16 mouse cellular contexts compared by ENCODE assay signal in genomic region chr4:134515614-134516013, GRCm38 (mm10). TPM values are rescaled to one million over a fixed set of nuclear protein-coding genes. Genes with fewer than 3 reads are reported as not detected.
DNase-seq lines count a peak whose midpoint lies in the region; ATAC-seq and TF ChIP-seq lines count a peak whose summit lies in the region.
"Had no signal": no experiment of that assay in that cellular context is flagged by ENCODE, and none has a peak within 500 bp of the region (broad histone marks: within the 10 kb centered on the region; RNA-seq: fewer than 3 reads in every experiment).

No protein-coding gene starts in this region.

- in situ Hi-C loops in CH12.LX (cut with MboI; ENCODE audit: low pct_ligation_motif_present, low pct_unique_long_range_greater_than_20kb, low sequenced_read_pairs), result no loop called here

- no peaks in the 10 kb centered on the region for H3K9me3 ChIP-seq in embryonic facial prominence, embryonic 14.5 days (ENCODE audit: control insufficient read depth, low read length)
- H3K9me3 ChIP-seq in embryonic facial prominence, embryonic 10.5 days, result no peaks in the 10 kb centered on the region
- H3K9me3 ChIP-seq in heart, embryonic 16.5 days (replicated peaks; ENCODE audit: control insufficient read depth, low read length), result no peaks in the 10 kb centered on the region
- H3K9me3 ChIP-seq in CH12.LX (replicated peaks; ENCODE audit: low read length), result no peaks in the 10 kb centered on the region
- H3K9me3 ChIP-seq in lung, embryonic 16.5 days (ENCODE audit: control insufficient read depth, low read length), result no peaks in the 10 kb centered on the region
- H3K9me3 ChIP-seq: limb, embryonic 12.5 days had no signal

- peaks cover 37% of the 10 kb centered on the region for H3K79me2 ChIP-seq in CH12.LX (replicated peaks; ENCODE audit: control insufficient read depth, extremely low read depth, insufficient read depth, poor library complexity, severe bottlenecking)

- H3K27ac ChIP-seq in embryonic facial prominence, embryonic 14.5 days (replicated peaks; ENCODE audit: low read depth, low read length), result no peak overlapping the region
- H3K27ac ChIP-seq in embryonic facial prominence, embryonic 10.5 days (replicated peaks), result no peak overlapping the region
- H3K27ac ChIP-seq in heart, embryonic 16.5 days (ENCODE audit: low read length), result peak overlapping the region; percentile 97
- H3K27ac ChIP-seq in CH12.LX (ENCODE audit: insufficient read depth, low read depth), result no peak overlapping the region
- peak overlapping the region; percentile 45; the same call in 1 of the 2 replicates for H3K27ac ChIP-seq in lung, embryonic 16.5 days (ENCODE audit: low read length)
- H3K27ac ChIP-seq: limb, embryonic 12.5 days had no signal

- H3K27me3 ChIP-seq in embryonic facial prominence, embryonic 14.5 days (replicated peaks; ENCODE audit: control insufficient read depth, insufficient read depth, low read length), result no peaks in the 10 kb centered on the region
- no peaks in the 10 kb centered on the region for H3K27me3 ChIP-seq in embryonic facial prominence, embryonic 10.5 days (replicated peaks; ENCODE audit: low read depth, poor library complexity, severe bottlenecking)
- no peaks in the 10 kb centered on the region for H3K27me3 ChIP-seq in heart, embryonic 16.5 days (ENCODE audit: control insufficient read depth, insufficient read depth, low read length)
- H3K27me3 ChIP-seq in CH12.LX (replicated peaks), result no peaks in the 10 kb centered on the region
- no peaks in the 10 kb centered on the region for H3K27me3 ChIP-seq in lung, embryonic 16.5 days (ENCODE audit: control insufficient read depth, insufficient read depth, low read depth, low read length)
- H3K27me3 ChIP-seq: limb, embryonic 12.5 days had no signal

- DNase-seq in embryonic facial prominence, embryonic 14.5 days (ENCODE audit: low spot score), result no peak
- no peak for DNase-seq in embryonic facial prominence, embryonic 10.5 days (ENCODE audit: low spot score)
- no peak for DNase-seq in heart, adult 11 months
- DNase-seq in CH12.LX (ENCODE audit: extremely low read depth), result no peak
- no peak for DNase-seq in frontal cortex, postnatal 10 days (ENCODE audit: low spot score in 2 of 2)
- no peak for DNase-seq in retina, postnatal 1 day
- DNase-seq: adrenal gland, adult 8-10 months; cerebellum, adult 8-10 months; gastrocnemius, postnatal 10 days; midbrain, embryonic 14.5 days; thymus, postnatal 4 days had no signal

- ATAC-seq in embryonic facial prominence, embryonic 14.5 days (ENCODE audit: low read depth), result no peak
- no peak for ATAC-seq in heart, embryonic 16.5 days (replicated peaks; ENCODE audit: extremely low read depth, insufficient read depth, low FRiP score)
- ATAC-seq in lung, embryonic 16.5 days (ENCODE audit: low read depth), result no peak
- ATAC-seq: forebrain, embryonic 14.5 days; intestine, embryonic 16.5 days had no signal

- no peak for TF ChIP-seq EP300 in CH12.LX (IDR thresholded peaks at IDR 0.05; ENCODE audit: low read length)

- no peak for TF ChIP-seq CTCF in CH12.LX (conservative IDR thresholded peaks at IDR 0.05 in 1 of 2, IDR thresholded peaks at IDR 0.05 in 1 of 2; ENCODE audit: low read depth in 2 of 2, low read length in 2 of 2)

- no peak overlapping the region for H3K4me2 ChIP-seq in embryonic facial prominence, embryonic 14.5 days (ENCODE audit: low read depth, low read length)
- H3K4me2 ChIP-seq in heart, embryonic 16.5 days (ENCODE audit: low read depth, low read length), result no peak overlapping the region
- H3K4me2 ChIP-seq in CH12.LX (ENCODE audit: insufficient read depth, low read depth, poor library complexity, severe bottlenecking), result no peak overlapping the region
- H3K4me2 ChIP-seq in lung, embryonic 16.5 days (ENCODE audit: low read depth, low read length), result no peak overlapping the region
- H3K4me2 ChIP-seq: limb, embryonic 12.5 days had no signal

- H3K4me3 ChIP-seq in embryonic facial prominence, embryonic 14.5 days (ENCODE audit: low read depth, low read length), result no peak overlapping the region
- no peak overlapping the region for H3K4me3 ChIP-seq in embryonic facial prominence, embryonic 10.5 days
- no peak overlapping the region for H3K4me3 ChIP-seq in heart, embryonic 16.5 days (ENCODE audit: low read length)
- H3K4me3 ChIP-seq in CH12.LX (replicated peaks in 1 of 3; ENCODE audit: low read depth in 2 of 3, low read length in 2 of 3, poor library complexity in 1 of 3), result no peak overlapping the region
- H3K4me3 ChIP-seq in lung, embryonic 16.5 days (ENCODE audit: low read length), result no peak overlapping the region
- H3K4me3 ChIP-seq: limb, embryonic 12.5 days had no signal

- peaks cover 3% of the 10 kb centered on the region; the same call in 1 of the 2 replicates for H3K4me1 ChIP-seq in embryonic facial prominence, embryonic 14.5 days (ENCODE audit: control insufficient read depth, insufficient read depth, low read length)
- peaks cover 38% of the 10 kb centered on the region for H3K4me1 ChIP-seq in embryonic facial prominence, embryonic 10.5 days
- peaks cover 45% of the 10 kb centered on the region for H3K4me1 ChIP-seq in heart, embryonic 16.5 days (ENCODE audit: control insufficient read depth, insufficient read depth, low read length)
- H3K4me1 ChIP-seq in CH12.LX (ENCODE audit: control insufficient read depth in 1 of 2, insufficient read depth in 2 of 2), result peaks cover 4 to 22% of the 10 kb centered on the region in 2 experiments; a peak in 3 of 4 replicates
- H3K4me1 ChIP-seq in lung, embryonic 16.5 days (replicated peaks; ENCODE audit: control insufficient read depth, insufficient read depth, low read length), result peaks cover 27% of the 10 kb centered on the region

- TF ChIP-seq POLR2A in CH12.LX (IDR thresholded peaks at IDR 0.05; ENCODE audit: low read depth, low read length), result no peak

- 74% methylated on average over 7 of the region's 7 CpGs for WGBS in embryonic facial prominence, embryonic 14.5 days
- WGBS in embryonic facial prominence, embryonic 10.5 days, result 77% methylated on average over 7 of the region's 7 CpGs
- WGBS in heart, embryonic 16.5 days, result 39% methylated on average over 7 of the region's 7 CpGs
- WGBS in lung, embryonic 16.5 days, result 42% methylated on average over 7 of the region's 7 CpGs

- H3K36me3 ChIP-seq in embryonic facial prominence, embryonic 14.5 days (ENCODE audit: control insufficient read depth, insufficient read depth, low read length), result no peaks in the 10 kb centered on the region
- peaks cover 44% of the 10 kb centered on the region for H3K36me3 ChIP-seq in embryonic facial prominence, embryonic 10.5 days (replicated peaks)
- H3K36me3 ChIP-seq in heart, embryonic 16.5 days (ENCODE audit: control insufficient read depth, insufficient read depth), result no peaks in the 10 kb centered on the region
- H3K36me3 ChIP-seq in CH12.LX (replicated peaks in 1 of 2; ENCODE audit: control insufficient read depth in 1 of 2, insufficient read depth in 1 of 2, low read length in 1 of 2), result peaks cover 0 to 40% of the 10 kb centered on the region in 2 experiments
- H3K36me3 ChIP-seq in lung, embryonic 16.5 days (ENCODE audit: control insufficient read depth, insufficient read depth, low read length), result no peaks in the 10 kb centered on the region; the same call in 1 of the 2 replicates

- dilution Hi-C loops in CH12.LX (cut with MboI; ENCODE audit: extremely low pct_ligation_motif_present, extremely low pct_unique_long_range_greater_than_20kb, low sequenced_read_pairs), result no loop called here

- no peak for TF ChIP-seq RAD21 in CH12.LX (IDR thresholded peaks at IDR 0.05; ENCODE audit: low read depth, low read length)

- H3K9ac ChIP-seq in embryonic facial prominence, embryonic 14.5 days (ENCODE audit: low read depth, low read length), result 0 out of 2 replicates have a peak overlapping the region, but pooled peaks have one; percentile 25
- H3K9ac ChIP-seq in heart, embryonic 16.5 days (ENCODE audit: low read length), result 0 out of 2 replicates have a peak overlapping the region, but pooled peaks have one; percentile 14
- H3K9ac ChIP-seq in CH12.LX (ENCODE audit: insufficient read depth, low read depth), result no peak overlapping the region
- H3K9ac ChIP-seq in lung, embryonic 16.5 days (ENCODE audit: low read length), result no peak overlapping the region
- H3K9ac ChIP-seq: limb, embryonic 12.5 days had no signal

RNA-seq across cellular contexts. Expression of gene Aunip, which starts 4.8 kb away (rescaled TPM):
- 3.9 and 4.4 TPM in 2 replicates for polyA plus RNA-seq in embryonic facial prominence, embryonic 14.5 days (2014; fragmentation: Nextera tagmentation; extraction: Ambion mirVana)
- polyA plus RNA-seq in embryonic facial prominence, embryonic 10.5 days (2016; fragmentation: Nextera tagmentation; extraction: Ambion mirVana), result 28.2 and 28.6 TPM in 2 replicates
- polyA plus RNA-seq in heart, embryonic 16.5 days (2015; fragmentation: Nextera tagmentation; extraction: Ambion mirVana), result 8.1 and 10.0 TPM in 2 replicates
- total RNA-seq in CH12.LX (2012; rRNA removed), result 11.7 and 14.1 TPM in 2 replicates
- 11.5 and 14.4 TPM in 2 replicates for total RNA-seq in CH12.LX (2014; rRNA removed)
- polyA plus RNA-seq in CH12.LX (2012; ENCODE audit: insufficient read length, low read depth), result 14.9 and 17.0 TPM in 2 replicates
- 14.5 and 15.7 TPM in 2 replicates for polyA plus RNA-seq in lung, embryonic 16.5 days (2015; fragmentation: Nextera tagmentation; extraction: Ambion mirVana)

RNA-seq across cellular contexts. Expression of gene Paqr7, which starts 19.1 kb away (rescaled TPM):
- polyA plus RNA-seq in embryonic facial prominence, embryonic 14.5 days (2014; fragmentation: Nextera tagmentation; extraction: Ambion mirVana), result 2.0 and 2.3 TPM in 2 replicates
- 1.2 and 2.1 TPM in 2 replicates for polyA plus RNA-seq in embryonic facial prominence, embryonic 10.5 days (2016; fragmentation: Nextera tagmentation; extraction: Ambion mirVana)
- polyA plus RNA-seq in heart, embryonic 16.5 days (2015; fragmentation: Nextera tagmentation; extraction: Ambion mirVana), result 12.4 and 13.2 TPM in 2 replicates
- total RNA-seq in CH12.LX (2012; rRNA removed) (1.3 and 2.7 TPM in 2 replicates), CH12.LX (2014; rRNA removed) (0.43 and 0.55 TPM in 2 replicates)
- polyA plus RNA-seq in CH12.LX (2012; ENCODE audit: insufficient read length, low read depth), result 0.74 and 0.89 TPM in 2 replicates
- 6.9 and 8.7 TPM in 2 replicates for polyA plus RNA-seq in lung, embryonic 16.5 days (2015; fragmentation: Nextera tagmentation; extraction: Ambion mirVana)

RNA-seq across cellular contexts. Expression of gene Mtfr1l, which starts 19.6 kb away (rescaled TPM):
- polyA plus RNA-seq in embryonic facial prominence, embryonic 14.5 days (2014; fragmentation: Nextera tagmentation; extraction: Ambion mirVana), result 126 and 137 TPM in 2 replicates
- polyA plus RNA-seq in embryonic facial prominence, embryonic 10.5 days (2016; fragmentation: Nextera tagmentation; extraction: Ambion mirVana), result 107 and 114 TPM in 2 replicates
- polyA plus RNA-seq in heart, embryonic 16.5 days (2015; fragmentation: Nextera tagmentation; extraction: Ambion mirVana), result 165 and 167 TPM in 2 replicates
- total RNA-seq in CH12.LX (2012; rRNA removed) (16.2 and 19.5 TPM in 2 replicates), CH12.LX (2014; rRNA removed) (27.8 and 34.0 TPM in 2 replicates)
- 33.2 and 36.5 TPM in 2 replicates for polyA plus RNA-seq in CH12.LX (2012; ENCODE audit: insufficient read length, low read depth)
- polyA plus RNA-seq in lung, embryonic 16.5 days (2015; fragmentation: Nextera tagmentation; extraction: Ambion mirVana), result 110 and 111 TPM in 2 replicates

RNA-seq across cellular contexts. Expression of gene Selenon, which starts 36.4 kb away (rescaled TPM):
- 22.8 and 24.7 TPM in 2 replicates for polyA plus RNA-seq in embryonic facial prominence, embryonic 14.5 days (2014; fragmentation: Nextera tagmentation; extraction: Ambion mirVana)
- 9.5 and 9.7 TPM in 2 replicates for polyA plus RNA-seq in embryonic facial prominence, embryonic 10.5 days (2016; fragmentation: Nextera tagmentation; extraction: Ambion mirVana)
- 5.4 and 7.9 TPM in 2 replicates for polyA plus RNA-seq in heart, embryonic 16.5 days (2015; fragmentation: Nextera tagmentation; extraction: Ambion mirVana)
- total RNA-seq in CH12.LX (2012; rRNA removed) (0.38 and 0.64 TPM in 2 replicates), CH12.LX (2014; rRNA removed) (0.24 and 0.27 TPM in 2 replicates)
- polyA plus RNA-seq in CH12.LX (2012; ENCODE audit: insufficient read length, low read depth), result 0.65 and 1.0 TPM in 2 replicates
- polyA plus RNA-seq in lung, embryonic 16.5 days (2015; fragmentation: Nextera tagmentation; extraction: Ambion mirVana), result 9.7 and 10.4 TPM in 2 replicates

RNA-seq across cellular contexts. Expression of gene Stmn1, which starts 47.5 kb away (rescaled TPM):
- polyA plus RNA-seq in embryonic facial prominence, embryonic 14.5 days (2014; fragmentation: Nextera tagmentation; extraction: Ambion mirVana), result 1,154 and 1,326 TPM in 2 replicates
- polyA plus RNA-seq in embryonic facial prominence, embryonic 10.5 days (2016; fragmentation: Nextera tagmentation; extraction: Ambion mirVana), result 2,394 and 2,556 TPM in 2 replicates
- polyA plus RNA-seq in heart, embryonic 16.5 days (2015; fragmentation: Nextera tagmentation; extraction: Ambion mirVana), result 936 and 979 TPM in 2 replicates
- total RNA-seq in CH12.LX (2012; rRNA removed) (39.4 and 48.0 TPM in 2 replicates), CH12.LX (2014; rRNA removed) (31.2 and 33.6 TPM in 2 replicates)
- 34.7 and 38.3 TPM in 2 replicates for polyA plus RNA-seq in CH12.LX (2012; ENCODE audit: insufficient read length, low read depth)
- polyA plus RNA-seq in lung, embryonic 16.5 days (2015; fragmentation: Nextera tagmentation; extraction: Ambion mirVana), result 1,638 and 1,729 TPM in 2 replicates

Comparison
In these comparisons a context has a peak if more than half of its experiments do, and no peak if none do; other contexts are left out.
1. H3K27ac ChIP-seq: peak in heart, embryonic 16.5 days (single experiment) and lung, embryonic 16.5 days (single experiment); none in embryonic facial prominence, embryonic 14.5 days (single experiment), embryonic facial prominence, embryonic 10.5 days (single experiment) and CH12.LX (single experiment).
2. H3K9ac ChIP-seq: peak in embryonic facial prominence, embryonic 14.5 days (single experiment) and heart, embryonic 16.5 days (single experiment); none in CH12.LX (single experiment) and lung, embryonic 16.5 days (single experiment).